9 mouse cellular contexts compared by ENCODE assay signal in genomic region chr17:32505851-32506728, GRCm38 (mm10). TPM values are rescaled to one million over a fixed set of nuclear protein-coding genes. Genes with fewer than 3 reads are reported as not detected.
A peak's percentile ranks its signal among the peaks of the same experiment; 100 is the strongest.
DNase-seq lines count a peak whose midpoint lies in the region; ATAC-seq and TF ChIP-seq lines count a peak whose summit lies in the region.
"Had no signal": no experiment of that assay in that cellular context is flagged by ENCODE, and none has a peak within 500 bp of the region (broad histone marks: within the 10 kb centered on the region; RNA-seq: fewer than 3 reads in every experiment).

TSS of gene Cyp4f17 (plus strand) at chr17:32506050.

- peaks cover 14% of the 10 kb centered on the region for H3K27me3 ChIP-seq in erythroblast, embryonic 14.5 days (ENCODE audit: control insufficient read depth)
- no peaks in the 10 kb centered on the region for H3K27me3 ChIP-seq in hindbrain, embryonic 15.5 days
- H3K27me3 ChIP-seq in liver, embryonic 11.5 days (replicated peaks; ENCODE audit: control insufficient read depth, insufficient read depth, low read length), result no peaks in the 10 kb centered on the region
- H3K27me3 ChIP-seq in midbrain, postnatal 0 days (ENCODE audit: insufficient read depth, low read length), result no peaks in the 10 kb centered on the region

- peak within 1 kb of the TSS; percentile 60 for H3K9ac ChIP-seq in hindbrain, embryonic 15.5 days
- H3K9ac ChIP-seq in liver, embryonic 11.5 days (ENCODE audit: low read depth, low read length), result peak within 1 kb of the TSS; percentile 27
- H3K9ac ChIP-seq in midbrain, postnatal 0 days (replicated peaks; ENCODE audit: low read length, poor library complexity, severe bottlenecking), result peak within 1 kb of the TSS; percentile 46

- peak within 1 kb of the TSS; percentile 91 for H3K4me2 ChIP-seq in hindbrain, embryonic 15.5 days
- H3K4me2 ChIP-seq in liver, embryonic 11.5 days, result peak within 1 kb of the TSS; percentile 91
- H3K4me2 ChIP-seq in midbrain, postnatal 0 days (ENCODE audit: low read depth, low read length, poor library complexity, severe bottlenecking), result peak within 1 kb of the TSS; percentile 71

- no peak within 1 kb of the TSS for H3K27ac ChIP-seq in bone marrow, adult 2 months (ENCODE audit: control insufficient read depth, insufficient read depth, low read depth, low read length, poor library complexity)
- peak within 1 kb of the TSS; percentile 83 for H3K27ac ChIP-seq in hindbrain, embryonic 15.5 days (replicated peaks)
- H3K27ac ChIP-seq in liver, embryonic 11.5 days (ENCODE audit: low read depth, low read length), result no peak within 1 kb of the TSS; the same call in 1 of the 2 replicates
- H3K27ac ChIP-seq in midbrain, postnatal 0 days (ENCODE audit: low read depth, low read length), result peak within 1 kb of the TSS; percentile 69

- H3K9me3 ChIP-seq in erythroblast, embryonic 14.5 days (ENCODE audit: control insufficient read depth, low read length), result no peaks in the 10 kb centered on the region
- no peaks in the 10 kb centered on the region for H3K9me3 ChIP-seq in hindbrain, embryonic 15.5 days
- no peaks in the 10 kb centered on the region for H3K9me3 ChIP-seq in liver, embryonic 11.5 days (ENCODE audit: control insufficient read depth, low read length)
- H3K9me3 ChIP-seq in midbrain, postnatal 0 days (ENCODE audit: low read length), result no peaks in the 10 kb centered on the region
- H3K9me3 ChIP-seq: G1E had no signal

- 3% methylated on average over 30 of the region's 30 CpGs for WGBS in bone marrow, adult 2 months
- WGBS in hindbrain, embryonic 15.5 days, result under 1% methylated on average over 30 of the region's 30 CpGs
- 3% methylated on average over 30 of the region's 30 CpGs for WGBS in liver, embryonic 11.5 days
- under 1% methylated on average over 30 of the region's 30 CpGs for WGBS in midbrain, postnatal 0 days

- intact Hi-C loops in left cerebral cortex, postnatal 36 days (cut with DNase I), result no loop called here

- H3K4me3 ChIP-seq in erythroblast, embryonic 14.5 days (replicated peaks), result peak within 1 kb of the TSS; percentile 45
- H3K4me3 ChIP-seq in bone marrow, adult 2 months (replicated peaks; ENCODE audit: control insufficient read depth, low read depth, low read length), result peak within 1 kb of the TSS; percentile 58
- H3K4me3 ChIP-seq in hindbrain, embryonic 15.5 days, result peak within 1 kb of the TSS; percentile 53
- peak within 1 kb of the TSS; percentile 55 for H3K4me3 ChIP-seq in liver, embryonic 11.5 days (ENCODE audit: low read depth, low read length)
- peak within 1 kb of the TSS; percentile 47 for H3K4me3 ChIP-seq in midbrain, postnatal 0 days (ENCODE audit: low read depth, low read length)

- no peak for ATAC-seq in erythroblast, adult 5-6 weeks (replicated peaks; ENCODE audit: low FRiP score, poor library complexity, severe bottlenecking)
- peak; percentile 89 for ATAC-seq in hindbrain, embryonic 15.5 days (ENCODE audit: low FRiP score, low read depth)
- ATAC-seq in liver, embryonic 11.5 days (replicated peaks; ENCODE audit: low FRiP score), result peak; percentile 76
- peak; percentile 88 for ATAC-seq in midbrain, postnatal 0 days (ENCODE audit: low FRiP score)

- H3K36me3 ChIP-seq in erythroblast, embryonic 14.5 days (ENCODE audit: control insufficient read depth), result no peaks in the 10 kb centered on the region
- 0 out of 2 replicates have a peak, but pooled peaks cover 4% of the 10 kb centered on the region for H3K36me3 ChIP-seq in hindbrain, embryonic 15.5 days
- H3K36me3 ChIP-seq in liver, embryonic 11.5 days (ENCODE audit: control insufficient read depth, insufficient read depth, low read length), result no peaks in the 10 kb centered on the region
- no peaks in the 10 kb centered on the region for H3K36me3 ChIP-seq in midbrain, postnatal 0 days (ENCODE audit: insufficient read depth, low read length)
- H3K36me3 ChIP-seq: G1E had no signal

- no peak for TF ChIP-seq POLR2A in bone marrow, adult 2 months (IDR thresholded peaks at IDR 0.05; ENCODE audit: borderline replicate concordance, control insufficient read depth, low read depth, low read length)

- TF ChIP-seq CTCF in bone marrow, adult 2 months (IDR thresholded peaks at IDR 0.05; ENCODE audit: control insufficient read depth, insufficient read depth, low read length), result no peak
- no peak for TF ChIP-seq CTCF in midbrain, postnatal 0 days (IDR thresholded peaks at IDR 0.05)

- peaks cover 6% of the 10 kb centered on the region for H3K4me1 ChIP-seq in erythroblast, embryonic 14.5 days (ENCODE audit: control insufficient read depth)
- no peaks in the 10 kb centered on the region for H3K4me1 ChIP-seq in bone marrow, adult 2 months (ENCODE audit: control insufficient read depth, insufficient read depth, low read length)
- peaks cover 26% of the 10 kb centered on the region for H3K4me1 ChIP-seq in hindbrain, embryonic 15.5 days (replicated peaks)
- no peaks in the 10 kb centered on the region; the same call in none of the 2 replicates for H3K4me1 ChIP-seq in liver, embryonic 11.5 days (replicated peaks; ENCODE audit: control insufficient read depth, insufficient read depth, low read length)
- peaks cover 13% of the 10 kb centered on the region; the same call in 1 of the 2 replicates for H3K4me1 ChIP-seq in midbrain, postnatal 0 days (ENCODE audit: insufficient read depth, low read length)

- peak; percentile 24 for DNase-seq in gastrocnemius, adult 18-20 months (ENCODE audit: low spot score)
- DNase-seq in liver, embryonic 11.5 days (ENCODE audit: low spot score), result peak; percentile 75
- DNase-seq in midbrain, postnatal 0 days (ENCODE audit: low spot score), result peak; percentile 63
- no peak for DNase-seq in left cerebral cortex, postnatal 36 days (ENCODE audit: low spot score in 2 of 2)

RNA-seq across cellular contexts. Expression of gene Cyp4f17, which starts in this region (rescaled TPM):
- polyA plus RNA-seq in erythroblast, embryonic 14.5 days (2012), result not detected in 2 replicates
- not detected in 2 replicates for total RNA-seq in erythroblast, adult 5-6 weeks (2015; ENCODE audit: low replicate concordance)
- total RNA-seq in erythroblast, adult 5-6 weeks (2017; ENCODE audit: low replicate concordance), result not detected in 2 replicates
- polyA plus RNA-seq in bone marrow, adult 2 months (2011; ENCODE audit: insufficient read depth, insufficient read length, low replicate concordance, missing spikeins), result 2.1 and 3.3 TPM in 2 replicates
- total RNA-seq in gastrocnemius, adult 18-20 months (2021), result 1 to 10 TPM; 1.3 to 1.5 TPM
- 10.9 and 12.3 TPM in 2 replicates for polyA plus RNA-seq in hindbrain, embryonic 15.5 days (2015; fragmentation: Nextera tagmentation; extraction: Ambion mirVana)
- polyA plus RNA-seq in liver, embryonic 11.5 days (2014; fragmentation: Nextera tagmentation; extraction: Ambion mirVana), result 1.5 and 2.2 TPM in 2 replicates
- 15.2 and 15.4 TPM in 2 replicates for total RNA-seq in midbrain, postnatal 0 days (2014; rRNA removed)
- 9.9 and 11.5 TPM in 2 replicates for polyA plus RNA-seq in midbrain, postnatal 0 days (2015; fragmentation: Nextera tagmentation; extraction: Ambion mirVana)
- total RNA-seq in left cerebral cortex, postnatal 36 days (2021), result 1 to 10 TPM; 3.0 to 4.4 TPM

Comparison
In these comparisons a context has a peak if more than half of its experiments do, and no peak if none do; other contexts are left out.
1. H3K27ac ChIP-seq: peak in hindbrain, embryonic 15.5 days (single experiment) and midbrain, postnatal 0 days (single experiment); none in bone marrow, adult 2 months (single experiment) and liver, embryonic 11.5 days (single experiment).
2. DNase-seq: peak in gastrocnemius, adult 18-20 months (single experiment), liver, embryonic 11.5 days (single experiment) and midbrain, postnatal 0 days (single experiment); none in left cerebral cortex, postnatal 36 days (0 of 2).
3. Peak in every context shown above with its lines, with median percentiles within 50 percentile points of each other: H3K4me3 ChIP-seq, H3K4me2 ChIP-seq and H3K9ac ChIP-seq.